Mouse (Mus musculus) limb, embryonic 10.5 days (tissue): Measurements from ENCODE around the gene Fbrsl1. TPM values are rescaled to one million over a fixed set of nuclear protein-coding genes. Genes with fewer than 3 reads are reported as not detected.

Source experiments
- DNase-seq: peaks from one replicate; pipeline ENCODE4 v3.0.0-alpha.2; 2017; ENCODE audit warnings: low spot score
- H3K27ac ChIP-seq: fragments of 300-500 bp; sonication (generic); 2 replicates; pipeline ENCODE4 v1.5.1; 2016; ENCODE audit warnings: mild to moderate bottlenecking
- H3K27me3 ChIP-seq: fragments of 300-500 bp; sonication (generic); 2 replicates; pipeline ENCODE4 v1.6.1; 2016; ENCODE audit warnings: low read depth, mild to moderate bottlenecking; ENCODE audit not compliant: poor library complexity, severe bottlenecking
- H3K36me3 ChIP-seq: fragments of 300-500 bp; sonication (generic); 2 replicates; pipeline ENCODE4 v1.6.1; 2016; ENCODE audit warnings: mild to moderate bottlenecking, moderate library complexity
- H3K4me1 ChIP-seq: fragments of 300-500 bp; sonication (generic); 2 replicates; pipeline ENCODE4 v1.6.1; 2016
- H3K4me3 ChIP-seq: fragments of 300-500 bp; sonication (generic); 2 replicates; pipeline ENCODE4 v1.5.1; 2016; ENCODE audit warnings: mild to moderate bottlenecking, moderate library complexity
- H3K9me3 ChIP-seq: fragments of 300-500 bp; sonication (generic); replicated peaks from 2 replicates; pipeline ENCODE4 v1.6.1; 2016; ENCODE audit warnings: mild to moderate bottlenecking
- WGBS: fragments of 180-500 bp; shearing (Covaris S2); methylation state at CpG from one replicate; pipeline ENCODE4 v1.1.7; 2016; 5-methylcytosine and 5-hydroxymethylcytosine counted together
- polyA plus RNA-seq: library from polyadenylated mRNA; unstranded; fragments of >200 nt; fragmentation: Nextera tagmentation; extraction: Ambion mirVana; gene quantifications from 2 replicates; pipeline ENCODE4 v1.2.1, GENCODE M21; 2016

The Fbrsl1 gene
- polyA plus RNA-seq, 1 experiment from 2014 or later, result 24.8 TPM

DNA sequence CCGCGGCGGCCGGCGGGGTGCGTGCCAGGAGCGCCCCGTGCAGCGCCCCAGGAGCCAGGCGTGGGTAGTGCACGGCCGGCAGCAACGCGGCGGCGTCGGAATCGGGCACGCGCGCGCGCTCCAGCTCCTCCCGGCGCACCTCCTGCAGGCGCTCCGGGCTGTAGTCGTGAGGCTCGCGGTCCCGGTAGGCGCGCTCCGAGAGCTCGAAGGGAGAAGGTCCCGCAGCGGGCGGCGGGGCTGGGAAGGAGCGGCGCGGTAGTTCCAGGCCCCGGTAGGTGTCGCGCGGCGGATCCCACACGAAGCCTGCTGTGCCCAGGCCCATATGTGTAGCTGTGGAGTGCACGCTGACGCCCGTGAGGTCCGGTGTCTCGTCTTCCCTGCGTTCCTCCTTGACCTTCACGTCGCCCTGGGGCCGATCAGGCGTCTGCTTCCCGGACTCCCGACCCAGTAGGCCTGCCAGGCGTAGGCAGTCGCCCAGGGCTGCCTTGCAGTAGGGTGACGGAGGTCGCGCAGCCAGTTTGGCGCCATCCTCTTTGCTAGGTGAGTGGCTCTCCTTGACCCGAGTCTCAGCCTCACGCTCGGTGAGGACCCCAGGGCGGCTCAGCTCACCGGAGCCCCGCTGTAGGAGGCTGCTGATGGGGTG lies 85.0 kb downstream of the Fbrsl1 start:
- Histone ChIP-seq H3K36me3 (peaks cover 32% of the 10 kb centered on the region), H3K27me3 (peaks cover 21% of the 10 kb centered on the region), H3K4me3 (peak overlapping the region; percentile 60), H3K27ac (peak overlapping the region; percentile 70), H3K9me3 (no peaks in the 10 kb centered on the region), H3K4me1 (peaks cover 22% of the 10 kb centered on the region)
- WGBS, result under 1% methylated on average over 72 of the region's 72 CpGs
- peak; percentile 87 for DNase-seq

DNA sequence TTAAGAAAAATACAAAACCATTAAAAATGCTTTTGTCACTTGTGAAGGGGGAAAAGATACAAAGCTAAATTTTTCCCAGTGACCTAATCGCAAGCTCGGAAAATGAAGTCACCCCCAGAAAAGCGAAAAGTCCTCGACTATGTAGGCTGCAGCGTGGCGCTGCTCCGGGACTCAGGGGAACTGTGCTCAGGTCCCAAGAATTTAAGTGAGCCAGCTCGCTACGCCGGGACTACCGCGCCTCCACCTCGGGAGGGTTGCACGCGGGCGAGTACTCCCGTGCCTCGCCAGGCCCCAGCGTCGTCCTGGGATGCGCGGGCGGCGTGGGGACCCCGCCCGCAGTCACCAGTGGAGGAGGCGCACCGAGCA lies 85.5 kb downstream of the Fbrsl1 start:
- H3K27me3 ChIP-seq, result peaks cover 21% of the 10 kb centered on the region
- WGBS, result 1% methylated on average over 28 of the region's 28 CpGs
- H3K4me3 ChIP-seq, result peak overlapping the region; percentile 60
- H3K9me3 ChIP-seq, result no peaks in the 10 kb centered on the region
- H3K4me1 ChIP-seq, result peaks cover 24% of the 10 kb centered on the region
- no peak for DNase-seq
- H3K27ac ChIP-seq, result peak overlapping the region; percentile 70
- peaks cover 28% of the 10 kb centered on the region for H3K36me3 ChIP-seq

DNA sequence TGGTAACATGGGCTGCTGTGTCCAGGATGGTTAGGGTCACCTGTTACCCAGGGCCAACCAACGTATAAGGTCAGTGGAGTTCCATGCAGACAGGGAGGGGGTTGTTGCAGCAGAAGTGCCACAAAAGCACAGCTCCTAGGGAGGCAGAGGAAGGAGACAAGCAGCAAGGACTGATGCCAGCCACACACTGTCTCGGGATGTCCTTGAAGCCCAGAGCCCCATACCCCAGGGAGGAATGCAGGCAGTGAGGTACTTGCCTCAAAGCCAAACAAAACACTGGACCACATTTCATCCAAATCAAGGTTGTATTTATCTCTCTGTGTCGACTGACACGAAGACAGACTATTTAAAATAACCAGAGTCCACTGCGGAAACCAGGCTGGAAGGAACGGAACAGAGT lies 86.8 kb downstream of the Fbrsl1 start:
- Histone ChIP-seq H3K9me3 (no peaks in the 10 kb centered on the region), H3K4me3 (no peak overlapping the region), H3K27me3 (peaks cover 21% of the 10 kb centered on the region), H3K27ac (no peak overlapping the region), H3K4me1 (peaks cover 26% of the 10 kb centered on the region), H3K36me3 (peaks cover 17% of the 10 kb centered on the region)
- WGBS, result 91% methylated on average over 6 of the region's 6 CpGs
- DNase-seq, result no peak

DNA sequence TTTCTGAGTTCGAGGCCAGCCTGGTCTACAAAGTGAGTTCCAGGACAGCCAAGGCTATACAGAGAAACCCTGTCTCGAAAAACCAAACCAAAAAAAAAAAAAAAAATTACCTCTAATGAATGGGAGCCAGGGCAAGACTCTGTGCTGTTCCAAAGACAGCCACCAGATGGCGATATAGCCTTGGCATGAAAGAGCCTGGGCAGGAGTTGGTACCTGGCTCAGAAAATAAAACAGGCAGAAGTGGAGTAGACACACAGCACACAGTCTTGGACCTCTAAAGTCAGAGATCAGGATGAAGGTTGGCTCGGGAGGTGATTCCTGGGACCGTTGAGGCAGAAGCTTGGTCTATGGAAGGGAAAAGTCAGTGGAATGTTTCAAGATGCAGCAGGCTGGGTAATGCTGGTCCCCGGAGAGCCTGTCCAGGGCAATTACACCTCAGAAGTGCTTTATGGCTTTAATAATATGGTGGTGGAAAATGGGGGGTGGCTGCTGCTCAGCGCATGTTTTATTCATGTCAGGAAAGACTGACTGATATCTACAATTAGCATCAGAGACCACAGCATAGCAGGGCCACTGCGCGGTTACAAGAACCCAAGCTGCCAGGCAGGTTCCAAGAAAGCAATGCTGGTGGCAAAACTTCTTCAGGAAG lies 90.6 kb downstream of the Fbrsl1 start:
- Histone ChIP-seq H3K27me3 (peaks cover 33% of the 10 kb centered on the region), H3K36me3 (no peaks in the 10 kb centered on the region), H3K4me3 (no peak overlapping the region), H3K4me1 (peaks cover 7% of the 10 kb centered on the region; the same call in 1 of the 2 replicates), H3K27ac (no peak overlapping the region), H3K9me3 (no peaks in the 10 kb centered on the region)
- 44% methylated on average over 9 of the region's 9 CpGs for WGBS
- DNase-seq, result peak; percentile 90

DNA sequence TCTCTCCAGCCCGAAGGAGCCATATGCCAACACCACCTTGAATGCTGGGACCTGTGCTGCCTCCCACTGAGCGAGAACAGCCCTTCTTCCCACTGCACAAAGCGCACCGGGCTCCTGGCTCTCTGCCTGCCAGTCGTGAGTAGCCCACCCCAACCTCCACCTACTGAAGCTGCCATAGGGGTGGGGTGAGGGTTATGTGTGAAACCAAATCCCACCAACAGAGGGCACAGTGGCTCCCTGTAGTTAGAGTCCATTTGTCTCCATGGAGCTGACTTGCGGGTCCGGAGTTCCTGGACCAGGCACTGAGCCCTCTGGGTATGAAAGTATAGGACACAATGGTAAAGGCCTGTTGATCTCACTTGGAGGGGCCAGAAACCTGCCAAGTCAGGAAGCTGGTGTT lies 93.6 kb downstream of the Fbrsl1 start:
- Histone ChIP-seq H3K4me3 (no peak overlapping the region), H3K4me1 (peaks cover 7% of the 10 kb centered on the region; the same call in 1 of the 2 replicates), H3K36me3 (no peaks in the 10 kb centered on the region), H3K9me3 (no peaks in the 10 kb centered on the region), H3K27me3 (peaks cover 23% of the 10 kb centered on the region), H3K27ac (no peak overlapping the region)
- WGBS, result 16% methylated on average over 7 of the region's 7 CpGs
- peak; percentile 54 for DNase-seq

DNA sequence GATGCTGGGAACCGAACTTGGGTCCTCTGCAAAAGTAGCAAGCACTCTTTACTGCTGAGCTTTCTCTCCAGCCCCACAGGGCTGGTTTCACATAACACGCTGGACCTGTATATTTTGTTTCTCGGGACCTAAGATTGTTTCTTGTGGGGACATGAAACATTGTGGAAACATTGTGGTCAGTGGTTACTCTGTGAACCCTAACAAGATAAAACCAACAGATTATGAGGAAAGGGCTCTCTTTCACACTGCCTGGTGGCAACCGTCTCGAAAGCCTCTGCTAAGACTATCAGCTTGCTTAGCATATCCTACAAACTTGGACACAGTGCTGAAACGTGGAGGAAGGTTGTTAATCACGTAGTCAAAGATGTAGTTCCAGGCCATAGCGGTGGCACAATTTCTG lies 101.3 kb downstream of the Fbrsl1 start:
- Histone ChIP-seq H3K4me1 (peaks cover 18% of the 10 kb centered on the region), H3K27me3 (peaks cover 31% of the 10 kb centered on the region), H3K4me3 (no peak overlapping the region), H3K9me3 (no peaks in the 10 kb centered on the region), H3K27ac (no peak overlapping the region), H3K36me3 (no peaks in the 10 kb centered on the region)
- WGBS, result 87% methylated on average over 8 of the region's 8 CpGs
- DNase-seq, result no peak

DNA sequence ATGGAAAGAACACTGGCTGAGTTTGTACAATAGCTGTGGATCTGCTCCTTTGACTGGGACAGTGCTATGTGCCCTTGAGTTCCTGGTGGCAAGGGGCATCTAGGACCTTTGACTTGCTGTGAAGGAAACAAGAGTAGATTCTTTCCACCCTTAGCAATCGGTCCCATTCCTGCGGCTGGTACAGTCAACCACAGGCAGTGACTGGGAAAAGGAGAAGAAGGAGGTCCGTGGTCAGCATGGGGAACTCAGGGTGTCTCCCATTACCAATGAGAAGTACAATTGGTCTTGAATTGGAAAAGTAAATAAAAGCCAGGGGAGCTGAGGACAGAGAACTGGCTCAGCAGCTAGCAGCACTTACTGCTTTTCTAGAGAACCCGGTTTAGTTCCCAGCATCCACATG lies 102.8 kb downstream of the Fbrsl1 start:
- Histone ChIP-seq H3K27me3 (peaks cover 46% of the 10 kb centered on the region), H3K4me3 (no peak overlapping the region), H3K27ac (no peak overlapping the region), H3K36me3 (no peaks in the 10 kb centered on the region; the same call in 1 of the 2 replicates), H3K4me1 (peaks cover 18% of the 10 kb centered on the region), H3K9me3 (no peaks in the 10 kb centered on the region)
- WGBS, result 84% methylated on average over 4 of the region's 4 CpGs
- DNase-seq, result no peak

DNA sequence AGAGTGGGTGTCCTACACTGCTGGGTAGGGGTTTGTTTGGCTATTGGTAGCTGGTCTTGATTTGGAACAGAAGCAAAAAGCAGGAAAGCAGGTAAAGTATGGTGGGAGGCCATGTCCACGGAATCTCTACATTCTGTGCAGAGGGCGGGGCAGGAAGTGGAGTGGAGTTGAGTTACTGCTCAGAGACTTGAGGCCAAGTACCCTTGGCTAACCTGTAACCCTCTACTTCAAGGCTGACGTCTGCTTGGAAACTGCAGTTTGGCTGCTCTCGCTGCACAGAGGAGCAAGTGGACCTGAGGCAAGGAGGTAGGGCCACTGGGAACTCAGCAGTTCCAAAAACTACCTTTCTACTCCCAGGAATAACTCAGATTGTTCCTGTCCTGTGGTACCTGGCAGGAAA lies 103.8 kb downstream of the Fbrsl1 start, which contains the start of gene Lrcol1:
Gene Lrcol1 (plus strand): TSS at position 207 of the 400 bp plus-strand sequence.
- H3K4me1 ChIP-seq, result peaks cover 18% of the 10 kb centered on the region
- peaks cover 48% of the 10 kb centered on the region for H3K27me3 ChIP-seq
- WGBS, result 77% methylated on average over 4 of the region's 4 CpGs
- H3K9me3 ChIP-seq, result no peaks in the 10 kb centered on the region
- no peak within 1 kb of the TSS for H3K27ac ChIP-seq
- H3K36me3 ChIP-seq, result peaks cover 6% of the 10 kb centered on the region
- no peak within 1 kb of the TSS for H3K4me3 ChIP-seq
- no peak for DNase-seq

DNA sequence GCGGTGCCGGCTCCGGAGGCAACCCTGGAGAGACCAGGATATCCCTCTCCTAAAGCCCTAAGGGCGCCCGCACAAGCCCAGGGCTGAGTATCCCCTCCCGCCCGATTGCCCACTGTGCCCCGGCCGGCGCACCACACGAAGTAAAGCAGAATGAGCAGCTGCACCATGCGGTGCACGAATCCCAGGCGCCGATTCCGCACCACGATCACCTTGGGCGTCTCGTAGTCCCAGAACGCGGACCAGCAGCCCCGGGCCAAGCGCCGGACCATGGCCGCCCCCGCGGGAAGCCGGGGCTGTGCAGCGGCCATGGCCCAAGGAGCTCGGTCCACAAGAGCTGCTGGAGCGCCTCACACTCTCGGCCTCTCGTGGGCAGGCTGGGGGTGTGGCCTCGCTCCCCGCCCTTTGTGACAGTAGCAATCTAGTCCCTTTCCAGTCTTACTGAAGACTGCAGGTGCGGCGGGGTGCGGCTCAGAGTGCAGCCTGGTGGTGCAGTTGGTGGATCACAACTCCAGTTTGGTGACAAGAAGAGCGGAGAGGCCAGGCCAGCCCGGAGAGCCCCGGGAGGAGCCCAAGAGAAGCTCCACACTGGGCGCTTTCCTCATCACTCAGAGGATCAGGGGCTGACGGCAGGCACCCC lies 105.5 kb downstream of the Fbrsl1 start, which contains the start of gene P2rx2:
Gene P2rx2 (minus strand): TSS at position 565 of the 637 bp plus-strand sequence.
- WGBS, result 3% methylated on average over 43 of the region's 43 CpGs
- peak; percentile 68 for DNase-seq
- Histone ChIP-seq H3K27me3 (peaks cover 48% of the 10 kb centered on the region), H3K4me1 (peaks cover 18% of the 10 kb centered on the region), H3K36me3 (peaks cover 24% of the 10 kb centered on the region), H3K9me3 (no peaks in the 10 kb centered on the region), H3K27ac (peak within 1 kb of the TSS; percentile 37; the same call in 1 of the 2 replicates), H3K4me3 (peak within 1 kb of the TSS; percentile 57)

DNA sequence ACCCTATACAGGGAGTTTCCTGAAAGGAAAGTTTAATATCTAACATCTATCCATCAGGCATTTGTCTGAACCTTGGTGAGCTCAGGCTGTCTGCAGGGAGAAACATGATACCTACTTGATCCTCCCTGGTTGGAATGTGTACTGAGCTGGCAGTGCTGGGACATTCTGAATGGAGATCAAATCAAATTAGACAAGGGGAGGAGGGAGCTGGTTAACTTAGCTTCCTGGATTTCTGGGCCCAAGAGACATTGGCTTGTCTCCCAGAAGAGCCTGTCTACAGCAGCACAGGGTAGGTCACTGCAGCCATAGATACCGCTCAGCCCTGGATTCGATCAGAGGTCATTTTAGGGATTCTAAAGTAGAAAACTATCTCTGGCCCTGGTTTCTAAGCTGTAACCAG lies 109.5 kb downstream of the Fbrsl1 start:
- Histone ChIP-seq H3K27ac (no peak overlapping the region), H3K4me1 (peaks cover 18% of the 10 kb centered on the region), H3K4me3 (no peak overlapping the region), H3K9me3 (no peaks in the 10 kb centered on the region), H3K36me3 (peaks cover 63% of the 10 kb centered on the region), H3K27me3 (peaks cover 35% of the 10 kb centered on the region)
- DNase-seq, result no peak
- 96% methylated on average over 2 of the region's 2 CpGs for WGBS

DNA sequence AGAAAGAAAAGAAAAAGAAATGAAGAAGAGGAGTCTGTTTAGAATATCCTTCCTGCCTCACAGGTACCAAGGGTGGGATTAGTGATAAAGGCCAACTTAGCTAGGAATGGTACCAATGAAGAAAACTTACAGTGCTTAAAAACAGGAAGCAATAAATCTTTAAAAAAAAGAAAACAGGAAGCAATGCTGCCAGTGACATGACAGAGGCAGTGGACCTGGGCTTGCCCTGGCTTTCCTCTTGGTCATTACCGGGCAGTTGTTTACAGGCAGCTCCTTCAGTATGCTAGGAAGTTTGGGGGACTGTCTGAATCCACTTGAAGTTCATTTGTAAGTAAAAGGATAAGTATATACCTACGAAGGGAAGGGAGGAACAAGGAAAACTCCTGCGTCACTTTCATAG lies 117.8 kb downstream of the Fbrsl1 start:
- Histone ChIP-seq H3K4me3 (no peak overlapping the region), H3K4me1 (no peaks in the 10 kb centered on the region), H3K9me3 (no peaks in the 10 kb centered on the region), H3K27me3 (no peaks in the 10 kb centered on the region), H3K36me3 (peaks cover 97% of the 10 kb centered on the region), H3K27ac (no peak overlapping the region)
- DNase-seq, result no peak
- WGBS, result 74% methylated on average over 3 of the region's 3 CpGs

DNA sequence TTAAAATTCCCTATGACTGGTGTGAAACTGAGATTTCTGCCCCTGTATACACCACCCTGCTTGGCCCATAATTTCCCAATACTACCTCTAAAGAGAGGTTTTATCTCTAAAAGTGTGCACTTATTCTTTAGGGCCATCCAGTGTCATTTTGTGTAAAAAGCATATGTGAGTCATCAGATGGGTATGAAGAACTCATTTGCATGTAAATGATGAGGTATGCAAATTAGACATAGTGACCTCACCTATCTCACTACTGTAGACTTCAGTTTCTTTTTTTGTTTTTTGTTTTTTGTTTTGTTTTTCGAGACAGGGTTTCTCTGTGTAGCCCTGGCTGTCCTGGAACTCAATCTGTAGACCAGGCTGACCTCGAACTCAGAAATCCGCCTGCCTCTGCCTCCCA lies 135.2 kb downstream of the Fbrsl1 start:
- no peaks in the 10 kb centered on the region for H3K27me3 ChIP-seq
- H3K4me1 ChIP-seq, result no peaks in the 10 kb centered on the region
- no peak overlapping the region for H3K4me3 ChIP-seq
- H3K9me3 ChIP-seq, result no peaks in the 10 kb centered on the region
- no peak for DNase-seq
- no peak overlapping the region for H3K27ac ChIP-seq
- WGBS, result 96% methylated on average over 3 of the region's 3 CpGs
- peaks cover 98% of the 10 kb centered on the region for H3K36me3 ChIP-seq
